Mouse (Mus musculus): ENCODE measurements around the gene Tex22.

The Tex22 gene

DNA sequence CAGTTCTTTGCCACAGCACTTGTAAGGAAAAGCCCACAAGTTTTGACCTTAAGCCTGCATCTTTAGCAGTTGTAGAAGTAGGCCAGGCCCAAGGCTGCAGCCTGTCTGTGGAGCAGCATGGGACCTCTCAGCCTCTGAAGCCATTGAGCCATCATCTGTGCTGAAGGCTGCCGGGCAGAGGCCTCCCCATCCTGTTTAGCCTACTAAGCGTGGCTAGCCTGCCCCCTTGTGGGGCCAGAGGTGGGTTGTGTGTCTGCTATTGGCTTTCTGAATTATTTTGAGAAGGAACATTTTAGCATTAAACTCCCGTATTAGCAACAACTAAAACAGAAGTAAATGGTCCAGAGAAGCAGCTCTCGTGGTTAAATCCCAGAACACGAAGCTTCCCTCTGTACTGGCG is 28.2 kb downstream of the Tex22 start:
- DNase-seq (ENCODE audit: low spot score) = peak; percentile 68

DNA sequence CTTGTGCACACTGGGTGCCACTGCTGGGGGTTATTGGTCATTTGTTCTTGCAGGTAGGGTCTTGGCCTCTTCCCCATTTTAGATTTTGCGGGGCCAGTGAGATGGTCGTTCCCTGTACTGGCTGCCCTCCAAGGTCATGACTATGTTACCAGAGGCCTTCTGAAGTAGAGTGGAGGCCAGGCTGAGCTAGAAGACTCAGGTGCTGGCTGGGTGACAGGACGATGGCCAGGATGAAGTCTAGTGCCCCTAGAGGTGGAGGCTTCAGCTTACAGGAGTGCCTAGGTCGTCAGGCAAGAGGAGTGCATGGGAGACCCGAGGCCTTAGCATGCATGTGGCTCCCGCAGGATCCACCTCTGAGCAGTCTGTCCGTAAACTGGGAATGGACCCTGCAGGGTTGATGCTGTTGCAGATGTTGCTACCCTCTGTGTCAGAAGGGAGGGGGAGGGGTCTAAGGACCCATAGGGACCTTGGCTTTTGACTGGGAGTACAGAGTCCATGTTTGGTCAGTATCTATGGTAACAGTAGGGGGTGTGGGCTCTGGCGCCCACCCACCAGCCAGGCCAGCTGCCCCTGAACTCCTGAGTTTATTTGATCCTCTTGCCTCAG is 29.6 kb downstream of the Tex22 start:
- no peak for DNase-seq (ENCODE audit: low spot score)

DNA sequence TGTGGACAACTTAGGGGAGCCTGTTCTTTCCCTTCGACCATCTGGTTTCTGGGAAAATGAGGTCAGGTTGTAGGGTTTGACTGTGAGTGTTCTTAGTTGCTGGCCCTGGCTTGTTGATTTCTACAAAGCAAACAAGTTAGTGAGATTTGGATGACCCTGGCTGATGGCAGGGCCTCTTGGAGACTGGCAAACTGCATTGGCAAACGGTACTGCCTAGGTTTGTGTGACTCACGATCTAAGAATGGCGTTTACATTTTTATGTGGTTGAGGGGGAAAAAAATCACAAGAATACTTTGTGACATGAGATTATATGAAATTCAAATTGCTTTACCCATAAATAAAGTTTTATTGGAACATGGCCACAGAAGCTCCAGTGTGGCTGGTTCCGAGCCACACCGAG is 32.1 kb downstream of the Tex22 start:
- no peak for DNase-seq (ENCODE audit: low spot score)

DNA sequence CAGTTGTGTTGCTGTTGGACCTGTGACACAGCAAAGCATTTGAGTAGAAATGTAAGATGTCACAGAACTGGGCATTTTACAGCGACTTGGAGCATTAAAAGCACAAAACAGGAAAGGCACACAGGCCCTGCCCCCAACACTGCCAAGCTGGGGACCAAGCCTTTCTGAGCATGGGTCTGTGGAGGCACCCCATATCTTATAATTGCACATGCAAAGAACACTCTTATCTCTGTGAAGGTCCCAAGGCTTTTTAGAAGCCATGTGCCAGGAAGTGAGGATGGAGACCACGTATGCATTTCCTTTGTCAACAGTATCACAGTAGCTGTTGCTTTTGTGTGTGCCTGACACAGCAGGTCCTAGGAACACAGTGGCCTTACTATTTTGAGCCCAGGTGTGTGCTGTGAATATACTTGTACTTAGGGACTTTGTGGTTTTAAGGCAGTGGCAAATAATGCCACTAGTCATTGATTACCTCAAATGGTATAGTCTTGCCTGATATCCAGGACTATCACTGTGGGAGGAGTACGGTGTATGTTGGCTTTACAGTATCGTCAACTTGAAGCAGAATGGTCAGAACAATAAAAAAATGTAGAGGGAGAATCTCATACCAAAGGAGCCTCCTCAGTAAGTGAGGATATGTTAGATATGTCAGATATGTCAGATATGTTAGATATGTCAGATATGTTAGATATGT is 33.3 kb downstream of the Tex22 start:
- no peak for DNase-seq (ENCODE audit: low spot score)

DNA sequence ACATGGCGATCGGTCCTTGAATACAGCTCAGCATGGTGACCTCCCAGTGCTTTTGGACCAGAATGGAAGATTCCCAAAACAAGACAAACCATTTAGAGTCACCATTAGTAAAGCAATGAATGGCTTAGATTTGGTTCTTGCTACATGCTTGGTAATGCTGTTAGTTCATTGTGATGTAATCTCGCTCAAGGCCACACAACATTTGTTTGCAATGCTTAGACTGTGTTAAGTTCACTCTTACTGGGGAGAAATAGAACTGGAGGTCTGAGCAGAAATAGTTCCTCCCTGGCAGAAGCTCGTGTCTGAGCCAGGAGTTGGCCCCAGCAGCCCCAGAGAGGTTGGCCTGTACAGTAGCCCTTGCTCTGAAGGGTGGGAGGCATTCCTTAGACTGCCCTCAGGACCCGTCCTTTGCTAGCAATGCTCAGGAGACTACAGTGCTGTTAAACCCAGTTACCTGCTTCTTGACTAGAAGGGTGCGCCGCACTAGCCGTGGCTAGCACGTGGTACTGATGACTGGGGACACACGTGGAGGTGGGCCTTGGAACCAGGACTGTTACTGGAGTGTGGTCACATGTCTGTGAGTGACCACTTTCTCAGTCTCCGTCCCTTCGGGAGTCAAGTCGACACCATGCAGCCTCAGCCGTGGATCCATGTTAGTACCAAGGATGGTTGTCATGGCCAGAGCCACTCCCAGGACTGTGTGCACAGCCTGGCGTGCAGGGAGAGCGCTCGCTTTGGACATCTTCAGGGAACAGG is 34.4 kb downstream of the Tex22 start:
- no peak for DNase-seq (ENCODE audit: low spot score)

DNA sequence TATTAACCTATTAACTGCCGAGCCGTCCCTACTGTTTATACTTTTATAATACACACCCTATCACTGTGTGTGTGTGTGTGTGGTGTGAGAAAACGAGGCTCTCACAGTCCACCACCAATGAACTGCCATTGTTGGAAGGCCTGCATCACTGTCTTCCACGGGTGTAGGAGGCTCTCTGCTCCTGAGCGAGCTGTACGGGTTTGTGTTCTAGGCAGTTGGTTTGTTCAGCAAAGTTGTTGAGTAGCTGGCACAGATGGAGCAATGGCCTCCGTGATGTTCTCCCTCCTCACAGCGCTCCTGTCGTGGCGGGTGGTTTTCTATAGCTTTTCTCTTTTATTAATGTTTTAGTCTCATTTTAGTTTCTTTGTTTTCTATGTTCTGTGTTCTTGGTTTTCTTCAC is 35.5 kb downstream of the Tex22 start:
- DNase-seq (ENCODE audit: low spot score) = no peak

DNA sequence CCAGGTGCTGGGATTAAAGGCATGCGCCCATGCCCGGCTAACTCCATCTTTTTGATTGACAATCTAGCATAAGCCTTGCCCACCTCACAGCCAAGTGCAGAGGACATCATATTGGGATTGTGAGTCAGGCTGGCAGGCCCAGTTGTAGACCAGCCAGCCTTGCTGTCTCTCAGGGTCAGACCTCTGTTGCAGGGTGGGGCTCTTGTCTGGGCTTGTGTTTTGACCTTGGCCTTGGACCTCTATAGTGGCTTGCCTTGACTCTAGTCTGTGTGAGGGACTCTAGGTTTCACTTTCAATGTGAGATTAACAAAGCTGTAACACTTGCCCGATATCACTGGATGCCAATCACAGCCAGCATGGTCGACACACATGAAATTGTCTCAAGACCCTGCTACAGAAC is 39.8 kb downstream of the Tex22 start:
- no peak for DNase-seq (ENCODE audit: low spot score)

DNA sequence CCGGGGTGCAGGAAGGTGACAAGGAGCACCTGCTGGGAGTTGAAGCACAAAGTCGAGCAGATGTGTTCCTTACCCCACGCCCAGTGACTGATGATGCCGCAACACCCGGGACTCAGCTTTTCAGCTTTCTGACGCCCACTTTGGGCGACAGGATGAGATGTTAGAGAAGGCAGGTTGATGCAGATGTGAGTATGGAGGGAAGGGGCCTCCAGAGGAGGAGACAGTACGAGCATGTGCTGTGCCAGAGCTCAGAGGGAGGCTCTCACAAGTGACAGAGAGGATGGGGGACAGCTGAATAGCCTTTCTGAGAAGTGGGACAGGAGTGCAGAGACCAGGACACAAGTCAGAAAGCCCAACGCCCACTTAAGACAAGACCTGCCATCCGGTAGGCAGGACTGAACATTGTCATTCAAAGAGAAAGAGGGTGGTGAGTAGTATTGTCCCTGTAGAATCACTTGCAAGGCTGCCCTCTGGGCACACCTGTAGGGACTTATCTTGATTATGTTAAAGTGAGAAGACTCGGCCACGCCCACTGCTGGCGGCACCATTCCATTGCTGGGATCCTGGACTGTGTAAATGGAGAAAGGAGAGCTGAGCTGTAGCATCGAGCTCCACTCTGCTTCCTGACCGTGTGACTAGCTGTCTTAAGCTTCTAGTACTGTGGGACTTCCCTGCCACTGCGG is 40.7 kb downstream of the Tex22 start:
- DNase-seq (ENCODE audit: low spot score) = no peak

DNA sequence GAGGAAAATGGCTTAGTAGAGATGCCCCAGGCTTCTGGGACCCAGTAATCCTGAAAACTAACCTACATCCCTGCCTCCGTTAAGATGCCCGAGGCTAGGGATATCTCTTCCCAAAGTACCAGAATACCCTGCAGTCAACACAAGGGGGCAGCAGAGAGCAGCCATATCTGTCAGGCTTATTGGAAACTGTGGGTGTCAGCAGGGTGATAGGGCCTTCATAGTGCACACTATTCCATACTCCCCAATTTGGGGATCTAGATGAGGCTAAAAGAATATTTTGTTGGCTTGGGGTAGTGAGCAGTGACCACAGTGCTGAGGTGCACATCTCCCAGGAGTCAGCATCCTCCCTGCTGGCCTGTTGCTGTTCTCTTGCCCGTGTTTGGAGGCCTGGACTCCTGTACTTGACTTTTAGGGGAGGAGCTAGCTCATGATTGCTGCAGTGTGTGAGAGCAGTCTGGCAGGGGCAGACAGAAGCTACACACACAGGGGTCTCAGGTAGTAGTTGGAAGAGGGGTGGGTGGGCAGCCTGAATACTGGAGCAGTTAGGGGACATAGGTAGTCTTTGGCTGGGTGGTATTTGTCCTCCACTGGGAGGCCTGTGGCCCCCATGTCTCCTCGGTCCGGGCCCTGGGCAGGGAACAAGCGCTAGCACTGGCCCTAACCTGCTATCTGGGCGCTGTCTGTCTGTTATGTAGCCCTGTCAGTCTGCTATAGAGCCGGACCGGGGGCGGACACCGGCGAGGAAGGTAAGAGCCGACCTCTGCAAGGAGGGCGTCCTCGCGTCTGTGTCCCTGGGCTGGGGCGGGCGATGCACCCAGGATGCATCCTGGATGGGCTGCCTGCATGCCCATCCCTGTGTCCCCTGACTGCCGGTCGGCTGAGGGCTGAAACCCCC is 45.5 kb downstream of the Tex22 start:
- DNase-seq (ENCODE audit: low spot score) = peak; percentile 71

DNA sequence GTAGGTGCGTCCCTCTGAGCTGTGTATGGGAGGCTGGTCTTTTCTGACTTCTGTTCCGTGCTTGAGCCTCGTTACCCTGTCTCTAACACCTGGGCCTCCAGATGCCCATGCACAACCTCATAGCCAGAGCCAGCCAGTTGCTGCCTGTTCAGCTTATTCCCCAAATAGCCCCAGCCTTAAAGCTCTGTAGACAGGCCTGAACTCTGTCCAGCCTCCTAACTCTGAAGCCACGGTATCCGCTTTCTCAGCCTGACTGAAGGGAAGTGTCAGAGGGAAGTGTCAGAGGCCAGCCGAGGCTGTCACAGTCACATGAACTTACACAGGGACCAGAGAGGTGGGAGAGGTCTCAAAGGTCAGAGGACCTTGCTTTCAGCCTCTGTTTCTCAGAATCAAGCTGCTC is 50.4 kb downstream of the Tex22 start:
- no peak for DNase-seq (ENCODE audit: low spot score)

DNA sequence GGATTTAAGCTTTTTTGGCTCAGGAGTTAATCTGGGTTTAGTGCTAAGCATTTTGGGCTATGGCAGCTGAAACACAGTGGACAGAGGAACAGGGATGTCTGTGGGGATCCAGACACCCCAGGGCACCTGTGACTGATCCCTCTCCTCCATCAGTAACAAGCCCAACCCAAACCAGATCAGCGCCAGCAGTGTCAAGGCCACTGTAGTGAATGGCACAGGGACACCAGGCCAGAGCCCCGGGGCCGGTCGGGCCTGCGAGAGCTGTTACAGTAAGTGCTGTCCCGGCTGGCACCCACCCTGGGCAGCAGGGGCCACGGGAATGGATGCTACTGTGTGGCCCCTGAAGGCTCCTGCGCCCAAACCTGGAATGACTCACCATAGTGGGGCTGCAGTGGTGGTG is 56.4 kb downstream of the Tex22 start:
- DNase-seq (ENCODE audit: low spot score) = no peak

DNA sequence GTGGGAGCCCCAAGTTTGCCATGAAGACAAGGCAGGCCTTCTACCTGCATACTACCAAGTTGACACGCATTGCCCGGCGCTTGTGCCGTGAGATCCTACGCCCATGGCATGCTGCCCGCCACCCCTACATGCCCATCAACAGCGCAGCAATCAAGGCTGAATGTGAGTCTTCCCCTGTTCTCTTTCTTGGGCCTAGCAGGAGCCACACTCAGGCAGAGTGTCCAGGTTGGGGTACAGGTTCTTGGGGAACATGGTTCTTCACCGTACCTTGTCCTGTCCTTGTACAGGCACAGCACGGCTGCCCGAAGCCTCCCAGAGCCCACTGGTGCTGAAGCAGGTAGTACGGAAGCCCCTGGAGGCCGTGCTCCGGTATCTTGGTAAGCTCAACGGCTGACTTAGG is 57.3 kb downstream of the Tex22 start:
- DNase-seq (ENCODE audit: low spot score) = no peak

DNA sequence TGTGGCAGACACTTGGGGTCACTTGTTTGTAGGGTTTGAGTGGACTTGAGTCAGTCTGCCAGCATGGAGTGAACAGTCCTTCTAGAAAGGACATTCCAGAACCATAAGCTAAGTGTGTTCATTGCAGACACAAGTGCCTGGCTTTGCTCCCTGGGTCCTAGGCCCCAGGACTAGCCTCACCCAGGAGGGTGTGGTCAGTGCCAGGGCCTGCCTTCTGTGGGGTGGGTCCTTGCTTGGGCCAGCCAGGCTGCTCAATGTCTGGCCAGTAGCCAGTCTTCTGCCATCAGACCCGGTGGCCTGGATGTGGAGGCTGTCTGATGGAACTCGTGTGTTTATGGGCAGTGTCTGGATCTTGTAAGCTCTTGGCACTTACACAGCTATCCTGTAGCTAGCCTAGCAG is 58.3 kb downstream of the Tex22 start:
- DNase-seq (ENCODE audit: low spot score) = peak; percentile 46

DNA sequence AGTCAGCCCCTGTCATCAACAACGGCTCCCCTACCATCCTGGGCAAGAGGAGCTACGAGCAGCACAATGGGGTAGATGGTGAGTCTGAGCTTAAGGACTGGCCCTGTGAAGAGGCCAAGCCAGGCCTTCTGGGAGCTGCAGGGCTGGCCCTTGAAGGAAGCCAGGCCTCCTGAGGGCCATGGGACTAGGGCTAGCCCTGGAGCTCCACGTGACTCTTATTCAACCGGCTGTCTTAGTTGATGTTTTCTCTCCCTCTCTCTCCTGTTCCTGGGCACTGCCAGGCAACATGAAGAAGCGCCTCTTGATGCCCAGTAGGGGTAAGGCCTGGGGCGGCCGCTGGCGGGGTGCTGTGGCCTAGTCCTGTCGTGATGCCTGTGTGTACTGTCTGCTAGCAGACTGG is 59.0 kb downstream of the Tex22 start:
- no peak for DNase-seq (ENCODE audit: low spot score)

DNA sequence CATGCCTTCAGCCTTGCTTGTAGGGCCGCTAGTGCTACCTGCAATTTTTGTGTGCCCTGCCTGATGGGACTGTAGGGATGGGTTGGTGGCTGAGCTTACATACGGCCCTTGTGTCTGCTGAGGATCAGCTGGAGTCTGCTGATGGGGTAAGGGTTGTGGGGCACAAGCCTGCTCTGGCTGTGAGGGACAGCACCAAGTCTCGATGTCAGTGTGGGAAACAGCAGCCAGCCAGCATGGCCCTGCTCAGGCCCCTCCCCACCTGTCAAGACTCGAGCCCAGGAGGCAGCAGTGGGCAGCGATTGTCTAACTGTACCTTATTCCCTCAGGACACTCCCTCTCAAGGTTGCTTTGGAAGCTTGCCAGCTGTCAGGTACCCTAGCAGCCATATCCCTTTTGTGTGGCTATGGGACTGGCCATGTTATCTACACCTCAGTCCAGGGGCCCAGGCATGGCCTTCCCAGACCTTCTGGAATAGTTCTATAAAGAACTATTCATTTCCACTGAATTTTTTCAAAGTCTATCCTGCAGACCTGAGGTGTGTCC is 59.6 kb downstream of the Tex22 start:
- DNase-seq (ENCODE audit: low spot score) = no peak

DNA sequence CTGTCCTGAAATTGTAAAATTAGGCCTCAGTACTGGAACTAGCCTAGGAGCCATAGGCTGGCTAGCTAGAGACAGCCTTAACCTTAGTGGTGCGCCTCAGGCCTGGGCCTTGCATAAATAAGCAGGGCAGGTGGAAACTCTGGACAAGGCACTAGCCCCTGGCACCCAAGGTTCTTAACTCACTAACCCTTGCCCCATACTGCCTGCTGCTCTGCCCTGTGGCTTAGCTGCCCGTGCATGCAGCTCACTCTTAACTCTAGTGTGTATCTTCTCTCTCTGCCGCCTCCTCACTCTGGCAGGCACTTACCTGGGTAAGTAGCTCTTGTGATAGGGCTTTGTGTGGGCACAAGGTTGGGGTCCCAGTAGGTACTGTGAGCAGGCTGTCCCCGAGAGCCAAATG is 60.2 kb downstream of the Tex22 start:
- DNase-seq (ENCODE audit: low spot score) = no peak

DNA sequence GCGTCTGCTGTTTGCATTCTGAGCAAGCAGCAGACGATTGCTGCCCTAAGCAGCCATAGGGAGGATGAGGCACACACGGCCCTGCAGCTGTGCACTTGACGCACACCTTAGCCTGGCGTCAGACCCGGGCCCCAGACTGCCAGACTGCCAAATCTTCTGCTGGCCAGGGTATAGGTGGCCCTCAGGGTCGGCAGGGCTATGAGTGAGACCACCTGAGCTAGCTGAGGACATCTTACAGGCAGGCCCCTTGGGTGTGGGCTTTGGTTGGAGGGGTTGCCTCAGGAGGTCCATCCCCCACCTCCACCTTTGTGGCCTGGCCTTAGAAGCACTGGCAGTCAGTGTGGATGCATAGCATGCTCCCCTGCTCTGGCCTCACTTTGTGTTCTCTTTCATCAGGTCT is 61.1 kb downstream of the Tex22 start:
- DNase-seq (ENCODE audit: low spot score) = no peak

DNA sequence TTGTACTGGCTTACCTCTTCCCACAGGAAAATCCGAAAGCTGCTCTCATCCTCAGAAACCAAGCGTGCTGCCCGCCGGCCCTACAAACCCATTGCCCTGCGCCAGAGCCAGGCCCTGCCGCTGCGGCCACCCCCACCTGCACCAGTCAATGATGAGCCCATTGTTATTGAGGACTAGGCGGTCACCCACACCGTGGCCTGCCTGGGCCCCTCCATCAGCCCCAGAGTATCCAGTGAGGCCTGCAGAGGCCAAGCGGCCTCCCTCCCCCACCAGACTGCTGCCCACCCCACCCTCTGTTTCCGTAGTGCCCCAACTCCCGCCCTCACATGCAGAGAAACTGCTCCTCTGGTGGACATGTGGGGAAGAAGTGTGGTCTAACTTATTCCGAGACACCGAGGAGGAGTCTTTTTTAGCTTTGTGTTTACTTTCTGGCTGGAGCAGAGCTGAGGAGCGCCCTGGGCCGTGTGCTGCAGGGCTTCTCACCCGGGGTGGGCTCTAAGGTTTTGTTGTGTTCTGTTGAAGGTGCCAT is 62.3 kb downstream of the Tex22 start:
- no peak for DNase-seq (ENCODE audit: low spot score)

DNA sequence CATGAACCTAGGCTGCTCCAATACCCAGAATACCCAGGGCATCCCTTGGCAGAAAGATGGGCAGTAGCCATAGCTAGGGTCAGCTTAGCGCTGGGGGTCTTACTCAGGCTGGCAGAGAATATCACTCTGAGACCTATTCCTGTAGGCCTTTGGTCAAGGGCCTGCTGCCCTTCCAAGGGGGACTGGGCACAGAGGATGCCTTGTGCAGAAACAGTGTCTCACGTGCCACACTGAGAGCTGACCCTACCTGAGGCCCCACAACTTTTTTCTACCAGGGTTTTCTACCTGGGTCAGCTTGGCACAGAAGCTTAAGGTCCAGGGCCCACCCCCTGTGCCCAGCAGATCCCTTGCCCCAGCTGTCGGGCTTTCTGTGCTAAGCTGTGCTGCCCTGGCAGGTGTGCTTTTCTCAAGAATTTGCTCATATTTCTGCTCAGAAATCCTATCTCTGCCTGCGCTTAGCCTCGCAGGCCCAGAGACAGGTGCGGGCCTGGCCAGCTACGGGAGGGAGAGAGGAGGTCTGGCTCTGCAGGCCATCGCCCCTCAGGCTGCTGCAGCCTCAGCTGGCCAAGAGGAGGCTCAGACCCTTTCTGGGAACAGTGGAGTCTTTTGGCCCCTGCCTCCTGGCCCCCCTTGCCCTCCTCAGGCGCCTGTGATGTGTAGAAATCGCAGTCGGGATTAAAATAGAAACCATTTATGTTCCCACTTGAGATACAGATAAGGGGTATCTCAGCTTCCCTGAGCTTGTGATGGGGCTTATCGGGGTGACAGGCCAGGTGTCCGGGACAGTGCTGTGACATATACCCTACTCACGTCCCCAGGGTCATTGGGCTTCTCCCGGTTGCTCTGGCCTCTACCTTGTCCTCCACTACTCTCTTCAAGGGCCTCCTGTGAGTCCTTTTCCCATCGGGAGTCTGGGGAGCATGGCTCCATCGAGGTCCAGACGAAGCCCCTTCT is 63.2 kb downstream of the Tex22 start:
- no peak for DNase-seq (ENCODE audit: low spot score)

DNA sequence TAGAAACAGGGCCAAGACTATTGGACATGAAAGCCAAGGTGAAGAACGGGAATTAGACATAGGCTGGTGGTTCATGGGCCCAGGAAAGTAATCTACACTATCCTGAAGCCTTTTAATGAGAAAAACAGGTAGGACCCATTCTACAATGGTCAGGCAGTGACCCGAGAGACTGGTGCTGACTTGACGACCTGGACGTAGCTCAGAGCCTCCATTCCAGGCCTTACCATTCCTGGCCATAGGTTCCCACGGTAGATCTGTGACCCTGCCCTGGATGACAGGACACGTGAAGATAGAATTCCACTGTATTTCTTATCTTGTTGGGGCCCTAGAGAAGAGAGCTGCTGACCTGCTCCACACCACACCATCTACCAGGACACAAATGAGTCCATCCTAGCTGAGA is 64.0 kb downstream of the Tex22 start:
- DNase-seq (ENCODE audit: low spot score) = no peak
